Comparison of ENCODE assay signal across 8 mouse cellular contexts in the genomic region with DNA sequence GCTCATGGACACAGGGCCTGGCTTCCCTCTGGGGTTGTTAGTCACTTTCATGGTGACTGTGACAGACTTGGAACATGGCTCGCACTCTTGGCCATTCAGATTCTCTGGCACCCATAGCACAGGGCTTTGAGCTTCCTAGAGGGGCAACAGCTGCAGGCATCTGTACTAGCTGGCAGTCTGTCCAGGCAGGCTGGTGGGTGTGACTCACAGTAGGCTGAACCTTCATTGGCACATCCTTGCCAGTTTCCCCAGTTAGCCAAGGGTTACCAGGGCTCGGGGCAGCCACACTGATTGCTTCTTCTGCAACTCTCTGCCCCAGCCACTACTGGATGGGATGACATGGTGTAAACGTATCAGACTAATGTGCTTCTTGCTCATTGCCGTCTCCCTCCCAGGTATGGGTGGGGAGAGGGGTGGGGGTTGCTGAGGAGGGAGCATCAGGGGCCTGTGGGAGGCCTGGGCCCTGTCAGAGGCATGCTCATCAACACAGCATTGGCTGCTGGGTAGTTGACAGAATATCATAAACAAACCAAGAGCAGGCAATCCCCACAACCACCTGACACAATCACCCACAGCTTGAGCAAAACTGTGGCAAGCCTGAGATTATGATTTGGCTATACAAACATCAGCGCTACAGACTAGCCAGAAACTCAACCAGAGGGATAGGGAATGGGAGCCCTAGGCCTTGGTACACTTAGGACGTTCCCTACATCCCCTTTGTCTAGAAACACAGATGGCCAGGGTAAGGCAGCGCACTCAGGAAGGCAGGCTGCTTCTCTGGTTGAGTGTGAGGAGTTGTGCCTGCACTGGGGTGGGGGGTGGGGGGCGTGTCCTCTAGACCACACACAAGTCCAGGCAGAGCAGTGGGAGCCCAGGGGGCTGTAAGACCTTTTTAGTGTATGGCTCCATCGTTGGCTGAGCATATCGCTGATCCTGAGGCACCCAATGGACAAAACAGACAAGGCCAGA.
DNase-seq lines count a peak whose midpoint lies in the region; ATAC-seq lines count a peak whose summit lies in the region.

No protein-coding gene starts in this region.

- H3K4me1 ChIP-seq in heart, embryonic 12.5 days (replicated peaks), result 0 out of 2 replicates have a peak, but pooled peaks cover 4% of the 10 kb centered on the region
- H3K4me1 ChIP-seq in forebrain, embryonic 11.5 days (replicated peaks; ENCODE audit: control insufficient read depth, insufficient read depth, low read length), result 0 out of 2 replicates have a peak, but pooled peaks cover 2% of the 10 kb centered on the region
- peaks cover 24% of the 10 kb centered on the region for H3K4me1 ChIP-seq in hindbrain, embryonic 10.5 days (replicated peaks)
- peaks cover 29% of the 10 kb centered on the region for H3K4me1 ChIP-seq in midbrain, embryonic 12.5 days

- H3K9me3 ChIP-seq in heart, embryonic 12.5 days (replicated peaks), result no peaks in the 10 kb centered on the region
- H3K9me3 ChIP-seq in forebrain, embryonic 11.5 days (ENCODE audit: control insufficient read depth, low read length), result no peaks in the 10 kb centered on the region
- H3K9me3 ChIP-seq in hindbrain, embryonic 10.5 days, result no peaks in the 10 kb centered on the region
- H3K9me3 ChIP-seq in midbrain, embryonic 12.5 days, result no peaks in the 10 kb centered on the region

- DNase-seq in heart, adult 18-20 months, result peak; percentile 21 to 52
- no peak for DNase-seq in forebrain, embryonic 11.5 days (ENCODE audit: low spot score)
- DNase-seq in hindbrain, embryonic 10.5 days (ENCODE audit: low spot score), result peak; percentile 17
- no peak for DNase-seq in frontal cortex, adult 2 months (ENCODE audit: extremely low spot score in 1 of 2, low spot score in 1 of 2)
- no peak for DNase-seq in cerebellum, adult 11 months

- H3K27me3 ChIP-seq in heart, embryonic 12.5 days (replicated peaks), result no peaks in the 10 kb centered on the region
- H3K27me3 ChIP-seq in forebrain, embryonic 11.5 days (ENCODE audit: control insufficient read depth, insufficient read depth, low read length), result no peaks in the 10 kb centered on the region
- no peaks in the 10 kb centered on the region for H3K27me3 ChIP-seq in hindbrain, embryonic 10.5 days (ENCODE audit: insufficient read depth, poor library complexity, severe bottlenecking)
- no peaks in the 10 kb centered on the region for H3K27me3 ChIP-seq in midbrain, embryonic 12.5 days

- no peak overlapping the region for H3K27ac ChIP-seq in heart, embryonic 12.5 days (ENCODE audit: poor library complexity, severe bottlenecking)
- H3K27ac ChIP-seq in forebrain, embryonic 11.5 days (ENCODE audit: low read depth, low read length), result peak overlapping the region; percentile 41
- H3K27ac ChIP-seq in hindbrain, embryonic 10.5 days, result peak overlapping the region; percentile 76
- peak overlapping the region; percentile 54 for H3K27ac ChIP-seq in midbrain, embryonic 12.5 days (replicated peaks)

- H3K4me3 ChIP-seq in heart, embryonic 12.5 days, result no peak overlapping the region
- H3K4me3 ChIP-seq in forebrain, embryonic 11.5 days (ENCODE audit: low read depth, low read length), result no peak overlapping the region
- H3K4me3 ChIP-seq in hindbrain, embryonic 10.5 days, result no peak overlapping the region
- H3K4me3 ChIP-seq in midbrain, embryonic 12.5 days, result no peak overlapping the region

- H3K4me2 ChIP-seq in heart, embryonic 12.5 days, result no peak overlapping the region
- H3K4me2 ChIP-seq in forebrain, embryonic 11.5 days (ENCODE audit: low read depth, low read length, severe bottlenecking), result no peak overlapping the region
- no peak overlapping the region for H3K4me2 ChIP-seq in midbrain, embryonic 12.5 days (replicated peaks)

- H3K36me3 ChIP-seq in heart, embryonic 12.5 days, result no peaks in the 10 kb centered on the region
- H3K36me3 ChIP-seq in forebrain, embryonic 11.5 days (ENCODE audit: control insufficient read depth, insufficient read depth, low read length), result no peaks in the 10 kb centered on the region
- H3K36me3 ChIP-seq in hindbrain, embryonic 10.5 days, result no peaks in the 10 kb centered on the region
- H3K36me3 ChIP-seq in midbrain, embryonic 12.5 days, result no peaks in the 10 kb centered on the region

- 73% methylated on average over 10 of the region's 10 CpGs for WGBS in heart, embryonic 12.5 days
- WGBS in forebrain, embryonic 11.5 days, result 65% methylated on average over 10 of the region's 10 CpGs
- 62% methylated on average over 10 of the region's 10 CpGs for WGBS in hindbrain, embryonic 10.5 days
- WGBS in midbrain, embryonic 12.5 days, result 56% methylated on average over 10 of the region's 10 CpGs

- no peak overlapping the region for H3K9ac ChIP-seq in heart, embryonic 12.5 days
- H3K9ac ChIP-seq in forebrain, embryonic 11.5 days (ENCODE audit: low read length), result no peak overlapping the region
- H3K9ac ChIP-seq in midbrain, embryonic 12.5 days (replicated peaks), result no peak overlapping the region

- ATAC-seq in heart, embryonic 12.5 days (ENCODE audit: insufficient number of reproducible peaks, low FRiP score), result no peak
- ATAC-seq in forebrain, embryonic 11.5 days (replicated peaks; ENCODE audit: low FRiP score), result peak; percentile 66
- ATAC-seq in midbrain, embryonic 12.5 days (ENCODE audit: low FRiP score, low read depth), result peak; percentile 65
- ATAC-seq in frontal cortex, adult (ENCODE audit: low TSS enrichment), result no peak

Comparison
In these comparisons a context has a peak if more than half of its experiments do, and no peak if none do; other contexts are left out.
1. DNase-seq: peak in heart, adult 18-20 months (2 of 2) and hindbrain, embryonic 10.5 days (single experiment); none in forebrain, embryonic 11.5 days (single experiment), frontal cortex, adult 2 months (0 of 2) and cerebellum, adult 11 months (single experiment).
2. ATAC-seq: peak in forebrain, embryonic 11.5 days (single experiment) and midbrain, embryonic 12.5 days (single experiment); none in heart, embryonic 12.5 days (single experiment) and frontal cortex, adult (single experiment).